Mouse (Mus musculus) embryonic fibroblast, embryonic 13.5 days (primary cell): ENCODE measurements around the gene Rps6ka5.

Experiments
- CTCF ChIP-seq: IDR thresholded peaks from 2 replicates; pipeline ENCODE4 v1.5.1; 2011; ENCODE audit warnings: mild to moderate bottlenecking, control low read depth, low read length, moderate library complexity, borderline replicate concordance; ENCODE audit not compliant: insufficient read depth
- POLR2A ChIP-seq: IDR thresholded peaks from 2 replicates; pipeline ENCODE4 v1.6.1; 2011; ENCODE audit warnings: low read depth, mild to moderate bottlenecking, control low read depth, low read length, moderate library complexity

DNA sequence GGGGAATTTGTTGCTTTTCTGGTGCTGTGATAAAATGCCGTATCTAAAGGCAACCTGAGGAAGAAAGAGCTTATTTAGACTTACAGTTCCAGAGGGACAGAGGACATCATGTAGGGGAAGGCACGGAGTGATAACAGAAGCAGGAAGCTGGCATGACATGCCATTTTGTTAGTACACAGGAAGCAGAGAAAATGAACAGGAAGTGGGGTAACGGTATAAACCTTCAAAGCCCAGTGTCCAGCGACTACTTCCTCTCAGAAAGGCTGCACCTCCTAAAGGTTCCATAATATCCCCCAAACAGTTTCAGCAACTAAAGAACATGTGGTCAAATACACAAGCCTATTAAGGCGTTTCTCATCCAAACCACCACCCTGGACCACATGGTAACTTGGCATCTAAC, 195.9 kb downstream of the Rps6ka5 start:
- TF ChIP-seq POLR2A (no peak), CTCF (no peak)
